Mouse (Mus musculus): Measurements from ENCODE around the gene Glul. TPM values are rescaled to one million over a fixed set of nuclear protein-coding genes. Genes with fewer than 3 reads are reported as not detected.
"Not testable (repeated sequence)": the region's sequence is repeated elsewhere in the genome, so short reads cannot be mapped to it uniquely, and the experiment has no call there.

Gene Glul
- polyA plus RNA-seq (2015; fragmentation: Nextera tagmentation; extraction: Ambion mirVana): 143 and 144 TPM in 2 replicates

DNA sequence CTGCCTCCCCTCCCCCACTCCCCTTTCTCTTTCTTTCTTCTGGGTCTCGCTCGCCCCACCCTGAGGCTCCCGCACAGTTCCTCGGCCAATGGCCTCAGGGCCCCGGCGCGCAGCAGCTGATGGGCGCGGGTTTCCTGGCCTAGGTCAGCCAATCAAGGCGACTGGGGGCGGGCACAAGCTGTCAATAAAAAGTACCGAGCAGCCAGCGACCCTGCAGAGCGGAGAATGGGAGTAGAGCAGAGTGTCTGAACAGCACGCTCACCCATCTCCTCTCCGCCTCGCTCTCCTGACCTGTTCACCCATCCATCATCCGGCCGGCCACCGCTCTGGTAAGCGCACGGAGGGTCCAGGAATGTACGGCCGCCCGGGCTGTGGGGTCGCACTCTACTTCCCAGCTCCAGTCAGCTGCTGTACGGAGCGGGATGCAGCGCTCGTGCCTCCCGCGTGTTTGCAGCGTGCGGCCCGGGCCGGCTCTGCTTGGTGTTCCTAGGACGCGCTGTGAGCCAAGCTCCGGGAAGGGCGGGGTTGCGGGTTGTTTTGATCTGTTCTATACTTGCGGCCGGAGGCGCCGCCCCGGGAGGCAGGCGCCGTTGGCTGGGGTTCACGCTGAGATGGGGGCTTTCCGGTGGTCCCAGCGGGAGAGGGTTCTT lies at the start of gene Glul, which contains the start of gene Teddm2:
Glul (plus strand) TSS at position 214 of the 650 bp plus-strand sequence.
Teddm2 (minus strand) TSS at position 498 of the 650 bp plus-strand sequence.
- peak; percentile 93 for ATAC-seq (ENCODE audit: low read depth)
- Histone ChIP-seq H3K27ac (ENCODE audit: low read length) (peak within 1 kb of the TSS; percentile 100), H3K4me2 (ENCODE audit: low read depth, low read length) (peak within 1 kb of the TSS; percentile 89), H3K9ac (ENCODE audit: low read depth, low read length) (peak within 1 kb of the TSS; percentile 97), H3K4me1 (ENCODE audit: control insufficient read depth, low read depth, low read length) (peaks cover 33% of the 10 kb centered on the region), H3K27me3 (ENCODE audit: control insufficient read depth, insufficient read depth, low read depth, low read length) (no peaks in the 10 kb centered on the region), H3K4me3 (ENCODE audit: low read depth, low read length) (peak within 1 kb of the TSS; percentile 95), H3K9me3 (replicated peaks; ENCODE audit: control insufficient read depth, low read length) (no peaks in the 10 kb centered on the region), H3K36me3 (ENCODE audit: control insufficient read depth, insufficient read depth) (peaks cover 23% of the 10 kb centered on the region)
- WGBS (ENCODE audit: insufficient replicate concordance): under 1% methylated on average over 51 of the region's 51 CpGs

DNA sequence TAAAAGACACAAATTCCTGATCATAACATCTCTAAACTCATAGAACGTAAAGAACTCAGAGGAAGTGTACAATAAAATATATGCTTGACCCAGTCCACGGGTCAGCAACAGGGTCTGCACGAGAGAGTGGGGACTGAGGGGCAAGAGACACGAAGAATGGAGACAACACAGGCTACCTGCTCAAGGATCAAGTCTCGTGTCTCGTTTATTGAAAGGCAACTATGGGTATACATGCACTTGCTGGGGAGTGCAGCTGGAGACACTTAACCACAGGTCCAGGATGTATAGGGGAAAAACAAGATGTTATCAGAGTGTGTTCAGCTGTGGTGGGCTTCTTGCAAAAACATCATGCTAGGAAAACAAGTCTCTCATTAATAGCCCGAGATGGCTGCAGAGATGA lies 47.0 kb upstream of the Glul start:
- not testable (repeated sequence) for H3K36me3 ChIP-seq (ENCODE audit: control insufficient read depth, insufficient read depth); ATAC-seq (ENCODE audit: low read depth); H3K27ac ChIP-seq (ENCODE audit: low read length); H3K4me3 ChIP-seq (ENCODE audit: low read depth, low read length); H3K9ac ChIP-seq (ENCODE audit: low read depth, low read length); H3K4me1 ChIP-seq (ENCODE audit: control insufficient read depth, low read depth, low read length); H3K4me2 ChIP-seq (ENCODE audit: low read depth, low read length); H3K9me3 ChIP-seq (replicated peaks; ENCODE audit: control insufficient read depth, low read length); H3K27me3 ChIP-seq (ENCODE audit: control insufficient read depth, insufficient read depth, low read depth, low read length)
- WGBS (ENCODE audit: insufficient replicate concordance): 31% methylated on average over 7 of the region's 7 CpGs

DNA sequence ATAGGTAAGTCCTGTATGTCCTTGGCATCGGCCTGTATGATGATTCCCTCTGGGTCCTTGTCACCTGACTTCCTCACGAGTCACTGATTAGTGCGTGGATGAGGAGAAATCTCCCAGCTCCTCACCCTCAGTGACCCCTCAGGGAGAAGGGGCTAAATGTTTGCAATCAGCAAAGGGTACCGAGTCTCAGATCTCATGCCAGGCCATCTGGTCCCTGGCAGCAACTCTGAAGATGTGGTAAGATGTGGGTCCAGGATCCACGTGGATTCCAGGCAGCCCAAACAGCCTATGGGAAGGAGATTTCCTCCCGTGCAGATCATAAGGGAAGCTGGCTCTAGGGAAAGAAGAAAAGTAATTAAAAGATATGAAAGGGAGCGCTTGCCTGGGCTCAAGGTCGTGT lies 43.8 kb upstream of the Glul start:
- H3K9ac ChIP-seq (ENCODE audit: low read depth, low read length): no peak overlapping the region
- no peak overlapping the region for H3K4me2 ChIP-seq (ENCODE audit: low read depth, low read length)
- no peak for ATAC-seq (ENCODE audit: low read depth)
- no peaks in the 10 kb centered on the region for H3K36me3 ChIP-seq (ENCODE audit: control insufficient read depth, insufficient read depth)
- H3K27me3 ChIP-seq (ENCODE audit: control insufficient read depth, insufficient read depth, low read depth, low read length): no peaks in the 10 kb centered on the region
- 59% methylated on average over 8 of the region's 8 CpGs for WGBS (ENCODE audit: insufficient replicate concordance)
- no peak overlapping the region for H3K27ac ChIP-seq (ENCODE audit: low read length)
- no peaks in the 10 kb centered on the region for H3K4me1 ChIP-seq (ENCODE audit: control insufficient read depth, low read depth, low read length)
- no peaks in the 10 kb centered on the region for H3K9me3 ChIP-seq (replicated peaks; ENCODE audit: control insufficient read depth, low read length)
- H3K4me3 ChIP-seq (ENCODE audit: low read depth, low read length): no peak overlapping the region

- Histone ChIP-seq H3K4me1 (ENCODE audit: control insufficient read depth, low read depth, low read length) (no peaks in the 10 kb centered on the region), H3K36me3 (ENCODE audit: control insufficient read depth, insufficient read depth) (no peaks in the 10 kb centered on the region), H3K4me2 (ENCODE audit: low read depth, low read length) (no peak within 1 kb of the TSS), H3K27me3 (ENCODE audit: control insufficient read depth, insufficient read depth, low read depth, low read length) (no peaks in the 10 kb centered on the region), H3K27ac (ENCODE audit: low read length) (no peak within 1 kb of the TSS), H3K4me3 (ENCODE audit: low read depth, low read length) (no peak within 1 kb of the TSS), H3K9ac (ENCODE audit: low read depth, low read length) (no peak within 1 kb of the TSS), H3K9me3 (replicated peaks; ENCODE audit: control insufficient read depth, low read length) (no peaks in the 10 kb centered on the region)
- 70% methylated on average over 6 of the region's 6 CpGs for WGBS (ENCODE audit: insufficient replicate concordance)
- no peak for ATAC-seq (ENCODE audit: low read depth)
Observed at GRCm38 (mm10) chr1:153874045-153874444, 25.7 kb upstream of the Glul start, which contains the start of gene Teddm1b. Teddm1b (plus strand) TSS chr1:153874345.

DNA sequence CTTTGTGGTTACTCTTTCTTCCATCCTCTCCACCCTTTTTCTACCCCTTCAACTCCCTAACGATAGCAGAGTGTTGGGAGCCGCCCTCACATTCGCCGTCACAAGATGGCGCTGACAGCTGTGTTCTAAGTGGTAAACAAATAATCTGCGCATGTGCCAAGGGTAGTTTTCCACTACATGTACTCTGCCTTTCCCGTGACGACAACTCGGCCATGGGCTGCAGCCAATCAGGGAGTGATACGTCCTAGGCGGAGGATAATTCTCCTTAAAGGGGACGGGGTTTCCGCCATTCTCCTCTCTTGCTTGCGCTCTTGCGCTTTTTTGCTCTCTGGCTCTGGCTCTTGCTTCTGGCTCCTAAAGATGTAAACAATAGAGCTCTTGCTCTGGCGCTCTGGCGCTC lies 19.4 kb upstream of the Glul start:
- H3K27ac ChIP-seq (ENCODE audit: low read length); H3K9me3 ChIP-seq (replicated peaks; ENCODE audit: control insufficient read depth, low read length); H3K36me3 ChIP-seq (ENCODE audit: control insufficient read depth, insufficient read depth); H3K4me1 ChIP-seq (ENCODE audit: control insufficient read depth, low read depth, low read length); ATAC-seq (ENCODE audit: low read depth); H3K4me2 ChIP-seq (ENCODE audit: low read depth, low read length); H3K9ac ChIP-seq (ENCODE audit: low read depth, low read length); H3K27me3 ChIP-seq (ENCODE audit: control insufficient read depth, insufficient read depth, low read depth, low read length); H3K4me3 ChIP-seq (ENCODE audit: low read depth, low read length): not testable (repeated sequence)
- 84% methylated on average over 17 of the region's 17 CpGs for WGBS (ENCODE audit: insufficient replicate concordance)

- no peak for ATAC-seq (ENCODE audit: low read depth)
- Histone ChIP-seq H3K36me3 (ENCODE audit: control insufficient read depth, insufficient read depth) (no peaks in the 10 kb centered on the region), H3K27me3 (ENCODE audit: control insufficient read depth, insufficient read depth, low read depth, low read length) (no peaks in the 10 kb centered on the region), H3K9me3 (replicated peaks; ENCODE audit: control insufficient read depth, low read length) (no peaks in the 10 kb centered on the region), H3K9ac (ENCODE audit: low read depth, low read length) (no peak overlapping the region), H3K4me1 (ENCODE audit: control insufficient read depth, low read depth, low read length) (no peaks in the 10 kb centered on the region), H3K27ac (ENCODE audit: low read length) (no peak overlapping the region), H3K4me2 (ENCODE audit: low read depth, low read length) (no peak overlapping the region), H3K4me3 (ENCODE audit: low read depth, low read length) (no peak overlapping the region)
- WGBS (ENCODE audit: insufficient replicate concordance): 56% methylated on average over 17 of the region's 17 CpGs
Observed at GRCm38 (mm10) chr1:153886024-153886633, 13.6 kb upstream of the Glul start.

DNA sequence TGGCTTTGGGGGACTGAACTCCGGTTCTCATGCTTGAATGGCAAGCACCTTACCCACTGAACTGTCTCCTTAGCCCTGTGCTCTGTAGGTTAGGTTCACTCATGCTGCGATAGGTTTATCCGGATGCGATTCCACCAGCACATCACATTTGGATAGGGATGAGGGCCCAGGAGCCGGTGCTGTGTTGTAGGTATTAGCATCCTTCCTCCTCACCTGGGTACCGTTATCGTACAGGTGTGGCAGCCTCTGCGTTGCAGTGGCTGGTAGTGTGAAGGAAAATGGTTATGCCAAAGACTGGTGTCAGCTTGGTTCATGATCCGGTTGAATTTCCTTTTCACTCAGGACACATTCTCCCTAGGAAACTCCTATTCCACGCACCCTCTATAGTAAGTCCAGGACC lies 9.6 kb upstream of the Glul start:
- Histone ChIP-seq H3K9me3 (replicated peaks; ENCODE audit: control insufficient read depth, low read length) (no peaks in the 10 kb centered on the region), H3K27ac (ENCODE audit: low read length) (no peak overlapping the region), H3K27me3 (ENCODE audit: control insufficient read depth, insufficient read depth, low read depth, low read length) (no peaks in the 10 kb centered on the region), H3K4me2 (ENCODE audit: low read depth, low read length) (no peak overlapping the region), H3K36me3 (ENCODE audit: control insufficient read depth, insufficient read depth) (no peaks in the 10 kb centered on the region), H3K4me3 (ENCODE audit: low read depth, low read length) (no peak overlapping the region), H3K4me1 (ENCODE audit: control insufficient read depth, low read depth, low read length) (no peaks in the 10 kb centered on the region), H3K9ac (ENCODE audit: low read depth, low read length) (no peak overlapping the region)
- WGBS (ENCODE audit: insufficient replicate concordance): 77% methylated on average over 10 of the region's 10 CpGs
- ATAC-seq (ENCODE audit: low read depth): no peak

GRCm38 (mm10) chr1:153891442-153891841 lies 8.3 kb upstream of the Glul start, which contains the start of gene Teddm1a:
Teddm1a (plus strand) TSS chr1:153891742.
- no peaks in the 10 kb centered on the region for H3K36me3 ChIP-seq (ENCODE audit: control insufficient read depth, insufficient read depth)
- no peaks in the 10 kb centered on the region for H3K27me3 ChIP-seq (ENCODE audit: control insufficient read depth, insufficient read depth, low read depth, low read length)
- peaks cover 2% of the 10 kb centered on the region for H3K4me1 ChIP-seq (ENCODE audit: control insufficient read depth, low read depth, low read length)
- WGBS (ENCODE audit: insufficient replicate concordance): 11% methylated on average over 4 of the region's 4 CpGs
- H3K4me2 ChIP-seq (ENCODE audit: low read depth, low read length): no peak within 1 kb of the TSS
- no peaks in the 10 kb centered on the region for H3K9me3 ChIP-seq (replicated peaks; ENCODE audit: control insufficient read depth, low read length)
- no peak within 1 kb of the TSS for H3K4me3 ChIP-seq (ENCODE audit: low read depth, low read length)
- no peak for ATAC-seq (ENCODE audit: low read depth)
- H3K27ac ChIP-seq (ENCODE audit: low read length): no peak within 1 kb of the TSS
- H3K9ac ChIP-seq (ENCODE audit: low read depth, low read length): no peak within 1 kb of the TSS

DNA sequence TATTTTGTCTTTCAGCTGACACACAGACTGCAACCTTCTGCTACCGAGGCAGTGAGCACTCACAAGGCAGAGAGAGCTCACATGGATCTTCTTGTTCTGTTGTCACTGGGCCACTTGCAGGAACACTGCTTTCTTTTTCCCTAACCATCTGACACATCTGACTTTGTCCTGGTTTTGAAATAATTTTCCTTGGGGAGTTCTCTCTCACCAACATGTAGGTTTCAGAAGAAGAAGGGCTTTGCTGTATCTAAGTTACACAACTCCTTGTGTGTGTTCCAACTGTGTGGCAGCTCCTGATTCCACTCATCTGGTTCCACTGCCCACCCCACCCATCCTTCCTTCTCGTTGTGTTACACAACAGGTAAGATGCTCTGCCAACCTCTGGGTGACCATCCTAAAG lies 6.0 kb upstream of the Glul start:
- Histone ChIP-seq H3K4me1 (ENCODE audit: control insufficient read depth, low read depth, low read length) (peaks cover 13% of the 10 kb centered on the region), H3K36me3 (ENCODE audit: control insufficient read depth, insufficient read depth) (no peaks in the 10 kb centered on the region), H3K4me2 (ENCODE audit: low read depth, low read length) (no peak overlapping the region), H3K27ac (ENCODE audit: low read length) (no peak overlapping the region), H3K4me3 (ENCODE audit: low read depth, low read length) (no peak overlapping the region), H3K9ac (ENCODE audit: low read depth, low read length) (no peak overlapping the region), H3K27me3 (ENCODE audit: control insufficient read depth, insufficient read depth, low read depth, low read length) (no peaks in the 10 kb centered on the region), H3K9me3 (replicated peaks; ENCODE audit: control insufficient read depth, low read length) (no peaks in the 10 kb centered on the region)
- 25% methylated on average over 2 of the region's 2 CpGs for WGBS (ENCODE audit: insufficient replicate concordance)
- no peak for ATAC-seq (ENCODE audit: low read depth)

All from liver, embryonic 16.5 days (tissue).